Mouse (Mus musculus) CH12.LX (cell line): ENCODE results near the gene Ippk.

Experiments
- CTCF ChIP-seq, 2 experiments: IDR thresholded peaks in 1 of 2; conservative IDR thresholded peaks in 1 of 2; 2 replicates each; pipeline ENCODE4 v1.5.1; 2011 to 2012; ENCODE audit warnings: low read depth in 2 of 2, low read length in 2 of 2, improper control_type of control experiment in 1 of 2, inconsistent platforms in 1 of 2, mild to moderate bottlenecking in 1 of 2, moderate library complexity in 1 of 2
- E2F4 ChIP-seq: IDR thresholded peaks from 2 replicates; pipeline ENCODE4 v1.6.1; 2011; ENCODE audit warnings: low read depth, low read length, improper control_type of control experiment; ENCODE audit not compliant: insufficient replicate concordance
- EP300 ChIP-seq: IDR thresholded peaks from 2 replicates; pipeline ENCODE4 v1.6.1; 2011; ENCODE audit warnings: low read length, improper control_type of control experiment
- ETS1 ChIP-seq: conservative IDR thresholded peaks from 2 replicates; pipeline ENCODE4 v1.6.1; 2012; ENCODE audit warnings: low read depth, mild to moderate bottlenecking, inconsistent platforms, low read length, improper control_type of control experiment, moderate library complexity
- GABPA ChIP-seq: IDR thresholded peaks from 2 replicates; pipeline ENCODE4 v1.6.1; 2012; ENCODE audit warnings: low read depth, low read length, improper control_type of control experiment, inconsistent platforms; ENCODE audit not compliant: insufficient replicate concordance
- HCFC1 ChIP-seq: IDR thresholded peaks from 2 replicates; pipeline ENCODE4 v1.6.1; 2012; ENCODE audit warnings: low read depth, mild to moderate bottlenecking, inconsistent platforms, low read length, improper control_type of control experiment
- IRF4 ChIP-seq: IDR thresholded peaks from 2 replicates; pipeline ENCODE4 v1.6.1; 2014; ENCODE audit warnings: low read depth, mild to moderate bottlenecking, inconsistent platforms, low read length, improper control_type of control experiment
- MAX ChIP-seq: IDR thresholded peaks from 2 replicates; pipeline ENCODE4 v1.6.1; 2011; ENCODE audit warnings: low read length, improper control_type of control experiment
- POLR2A ChIP-seq: IDR thresholded peaks from 2 replicates; pipeline ENCODE4 v1.6.1; 2011; ENCODE audit warnings: low read depth, mild to moderate bottlenecking, improper control_type of control experiment, low read length
- RCOR1 ChIP-seq: conservative IDR thresholded peaks from 2 replicates; pipeline ENCODE4 v1.6.1; 2012; ENCODE audit warnings: low read depth, mild to moderate bottlenecking, inconsistent platforms, low read length, improper control_type of control experiment
- SIN3A ChIP-seq: IDR thresholded peaks from 2 replicates; pipeline ENCODE4 v1.6.1; 2012; ENCODE audit warnings: low read length, improper control_type of control experiment, inconsistent platforms

DNA sequence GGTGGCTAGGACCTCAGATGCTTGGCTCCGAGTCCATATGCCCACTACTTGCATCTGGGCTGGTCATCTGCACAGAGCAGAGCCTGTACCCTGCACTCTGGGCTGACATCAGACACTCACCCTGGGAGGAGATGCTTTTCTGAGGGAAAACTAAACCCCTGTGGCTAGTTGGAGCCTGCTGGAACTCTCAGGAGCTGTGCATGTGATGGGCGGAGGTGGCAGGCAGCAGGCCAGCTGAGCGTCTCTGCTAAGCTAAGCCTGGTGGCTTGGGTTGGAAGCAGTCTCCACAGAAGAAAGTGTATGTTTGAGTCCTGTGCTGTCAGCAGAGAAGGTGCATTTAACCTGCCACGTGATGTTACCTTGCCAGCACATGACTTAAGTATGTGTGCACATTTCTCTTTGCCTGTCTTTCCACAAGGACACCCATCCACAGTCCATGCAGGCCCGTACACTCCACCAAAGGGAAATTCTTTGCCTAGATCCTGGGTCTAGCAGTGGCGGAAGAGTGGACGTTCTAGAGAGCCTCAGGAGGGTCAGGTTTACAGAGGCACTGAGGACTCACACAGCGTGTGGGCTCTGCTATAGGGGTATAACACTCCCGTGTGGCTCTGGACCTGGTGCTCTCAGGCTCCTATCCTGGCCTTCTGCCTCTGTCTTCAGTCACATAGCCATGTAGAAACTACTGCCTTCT is 48.5 kb upstream of the Ippk start:
- TF ChIP-seq E2F4: no peak
- no peak for TF ChIP-seq RCOR1
- no peak for TF ChIP-seq POLR2A
- no peak for TF ChIP-seq CTCF (conservative IDR thresholded peaks at IDR 0.05 in 1 of 2, IDR thresholded peaks at IDR 0.05 in 1 of 2; ENCODE audit: low read depth in 2 of 2, low read length in 2 of 2)
- no peak for TF ChIP-seq EP300
- no peak for TF ChIP-seq IRF4
- no peak for TF ChIP-seq MAX
- no peak for TF ChIP-seq HCFC1
- TF ChIP-seq GABPA: no peak
- no peak for TF ChIP-seq SIN3A
- TF ChIP-seq ETS1: no peak
